Mouse (Mus musculus): Measurements from ENCODE around the gene Hmga1b. TPM values are rescaled to one million over a fixed set of nuclear protein-coding genes. Genes with fewer than 3 reads are reported as not detected.
A peak's percentile ranks its signal among the peaks of the same experiment; 100 is the strongest.
"Not testable (repeated sequence)": the region's sequence is repeated elsewhere in the genome, so short reads cannot be mapped to it uniquely, and the experiment has no call there.

The Hmga1b gene
- total and polyA plus RNA-seq, 2 experiments from 2014 or later, result 0.76 to 1.2 TPM

DNA sequence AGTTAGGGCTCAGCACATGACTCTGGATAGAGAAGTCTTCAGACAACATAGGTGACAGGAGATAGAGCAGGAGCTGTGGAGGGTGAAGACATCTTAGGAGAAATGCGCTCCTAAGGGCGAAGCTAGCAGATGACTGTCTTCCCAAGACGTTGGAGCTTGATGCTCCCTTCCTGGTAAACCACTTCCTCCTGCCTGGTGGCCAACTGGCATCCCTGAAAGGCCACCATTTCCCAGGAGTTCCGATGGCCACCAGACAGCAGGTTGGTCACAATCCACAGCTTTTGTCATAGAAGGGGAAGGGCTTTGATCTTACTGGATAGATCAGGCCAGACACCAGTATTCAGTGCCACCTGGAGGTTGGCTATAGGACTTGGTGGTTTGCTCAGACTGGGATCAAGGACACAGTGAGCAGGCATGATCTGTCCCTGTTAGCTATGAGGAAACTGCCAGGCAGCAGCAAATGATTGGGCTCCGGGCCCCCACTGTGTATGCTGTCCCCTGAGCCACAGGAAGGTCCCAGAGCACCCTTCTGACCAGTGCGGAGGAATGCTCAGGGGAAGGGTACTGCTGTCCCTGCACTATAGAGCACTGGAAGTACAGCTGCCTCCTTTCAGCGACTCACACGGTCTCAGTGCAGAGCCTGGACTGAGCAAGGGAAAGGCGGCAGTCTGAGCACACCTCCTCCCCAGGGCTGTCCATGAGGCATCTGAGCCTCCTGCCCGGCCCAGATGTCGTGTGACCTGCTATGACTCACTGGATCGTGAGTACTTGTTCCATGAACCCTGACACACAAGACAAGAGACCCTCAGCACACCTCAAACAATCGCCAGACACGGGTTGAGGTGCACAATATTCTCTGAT, 553 bp upstream of the Hmga1b start:
- Histone ChIP-seq H3K27ac (ENCODE audit: low read depth) (no peak overlapping the region), H3K36me3 (replicated peaks; ENCODE audit: control insufficient read depth, insufficient read depth, low read length) (no peaks in the 10 kb centered on the region), H3K9ac (replicated peaks; ENCODE audit: low read depth, low read length) (no peak overlapping the region), H3K27me3 (ENCODE audit: control insufficient read depth, insufficient read depth, low read length) (peaks cover 4% of the 10 kb centered on the region; the same call in 1 of the 2 replicates), H3K9me3 (replicated peaks; ENCODE audit: control insufficient read depth, low read length) (peaks cover 13% of the 10 kb centered on the region; the same call in 1 of the 2 replicates), H3K4me1 (ENCODE audit: control insufficient read depth, insufficient read depth) (peaks cover 6% of the 10 kb centered on the region), H3K4me2 (ENCODE audit: low read depth, low read length) (peak overlapping the region; percentile 21; the same call in 1 of the 2 replicates), H3K4me3 (ENCODE audit: low read depth, low read length) (no peak overlapping the region)
- TF ChIP-seq EP300 (IDR thresholded peaks at IDR 0.05; ENCODE audit: low read depth), result no peak
- TF ChIP-seq CTCF (IDR thresholded peaks at IDR 0.05; ENCODE audit: low read depth), result no peak
- WGBS, result 51% methylated on average over 14 of the region's 14 CpGs
- peak; percentile 24 for DNase-seq (ENCODE audit: low spot score)
- 0 out of 2 replicates have a peak, but pooled peaks have one; percentile 34 for ATAC-seq (ENCODE audit: insufficient read depth, low read depth)

DNA sequence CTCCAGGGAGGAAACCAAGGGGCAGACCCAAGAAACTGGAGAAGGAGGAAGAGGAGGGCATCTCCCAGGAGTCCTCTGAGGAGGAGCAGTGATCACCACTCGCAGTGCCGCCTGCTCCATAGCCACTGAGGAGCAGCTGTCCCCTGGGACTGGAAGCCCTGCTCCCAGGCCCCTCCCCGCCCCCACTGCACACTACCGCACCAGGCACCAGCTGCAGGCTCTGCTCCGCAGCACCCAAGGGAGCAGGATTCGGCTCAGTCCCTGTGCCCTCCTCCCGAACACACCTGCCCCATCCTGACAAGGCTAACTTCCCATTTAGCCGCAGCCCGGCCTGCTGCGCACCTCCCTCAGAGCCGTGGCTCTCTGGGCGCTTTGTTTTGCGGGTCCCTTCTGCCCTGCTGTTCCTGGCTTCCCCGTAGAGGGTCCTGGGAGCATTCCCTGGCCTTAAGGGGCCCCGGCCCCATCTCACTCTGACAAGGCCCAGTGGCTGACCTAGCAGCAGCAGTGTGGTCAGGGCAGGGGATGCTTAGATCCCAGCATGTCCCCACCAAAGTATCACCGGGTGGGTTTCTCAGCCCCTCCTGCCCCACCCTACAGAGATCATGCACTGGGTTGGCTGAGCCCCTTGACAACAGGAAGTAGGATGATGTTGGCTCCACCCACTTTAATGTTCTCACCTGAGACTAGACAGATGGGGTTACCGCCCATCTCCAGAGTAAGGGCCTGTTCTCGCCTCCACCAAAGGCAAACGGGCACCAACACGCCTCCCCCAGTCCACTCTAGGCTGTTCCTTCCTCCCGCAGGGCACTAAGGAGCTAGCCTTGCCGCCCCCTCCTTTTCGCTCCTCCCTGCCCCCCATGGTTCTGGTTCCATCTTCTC, 766 bp downstream of the Hmga1b start:
- not testable (repeated sequence) for H3K4me3 ChIP-seq (ENCODE audit: low read depth, low read length); H3K36me3 ChIP-seq (replicated peaks; ENCODE audit: control insufficient read depth, insufficient read depth, low read length); DNase-seq (ENCODE audit: low spot score); H3K9ac ChIP-seq (replicated peaks; ENCODE audit: low read depth, low read length); H3K4me1 ChIP-seq (ENCODE audit: control insufficient read depth, insufficient read depth); H3K9me3 ChIP-seq (replicated peaks; ENCODE audit: control insufficient read depth, low read length); H3K27me3 ChIP-seq (ENCODE audit: control insufficient read depth, insufficient read depth, low read length); H3K27ac ChIP-seq (ENCODE audit: low read depth)
- H3K4me2 ChIP-seq (ENCODE audit: low read depth, low read length), result peak overlapping the region; percentile 21; the same call in 1 of the 2 replicates
- 7% methylated on average over 8 of the region's 23 CpGs for WGBS
- peak; percentile 33; the same call in 1 of the 2 replicates for ATAC-seq (ENCODE audit: insufficient read depth, low read depth)

DNA sequence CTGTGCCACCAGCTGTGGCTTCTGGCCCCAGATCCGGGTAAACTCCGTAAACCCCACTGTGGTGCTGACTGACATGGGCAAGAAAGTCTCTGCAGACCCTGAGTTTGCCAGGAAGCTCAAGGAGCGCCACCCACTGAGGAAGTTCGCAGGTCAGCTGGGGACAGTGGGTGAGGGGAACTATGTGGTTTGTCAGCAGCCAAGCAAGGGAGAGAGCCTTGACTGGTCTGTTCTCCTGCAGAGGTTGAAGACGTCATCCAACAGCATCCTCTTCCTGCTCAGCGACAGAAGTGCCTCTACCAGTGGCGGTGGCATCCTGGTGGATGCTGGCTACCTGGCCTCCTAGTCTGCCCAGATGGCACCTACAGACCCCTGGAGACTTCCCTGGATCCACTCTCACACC, 4.4 kb downstream of the Hmga1b start:
- H3K4me3 ChIP-seq (ENCODE audit: low read depth, low read length); DNase-seq (ENCODE audit: low spot score); H3K4me2 ChIP-seq (ENCODE audit: low read depth, low read length); H3K27ac ChIP-seq (ENCODE audit: low read depth); ATAC-seq (ENCODE audit: insufficient read depth, low read depth); H3K4me1 ChIP-seq (ENCODE audit: control insufficient read depth, insufficient read depth); H3K9me3 ChIP-seq (replicated peaks; ENCODE audit: control insufficient read depth, low read length); H3K36me3 ChIP-seq (replicated peaks; ENCODE audit: control insufficient read depth, insufficient read depth, low read length); H3K9ac ChIP-seq (replicated peaks; ENCODE audit: low read depth, low read length); H3K27me3 ChIP-seq (ENCODE audit: control insufficient read depth, insufficient read depth, low read length): not testable (repeated sequence)
- 53% methylated on average over 3 of the region's 7 CpGs for WGBS

DNA sequence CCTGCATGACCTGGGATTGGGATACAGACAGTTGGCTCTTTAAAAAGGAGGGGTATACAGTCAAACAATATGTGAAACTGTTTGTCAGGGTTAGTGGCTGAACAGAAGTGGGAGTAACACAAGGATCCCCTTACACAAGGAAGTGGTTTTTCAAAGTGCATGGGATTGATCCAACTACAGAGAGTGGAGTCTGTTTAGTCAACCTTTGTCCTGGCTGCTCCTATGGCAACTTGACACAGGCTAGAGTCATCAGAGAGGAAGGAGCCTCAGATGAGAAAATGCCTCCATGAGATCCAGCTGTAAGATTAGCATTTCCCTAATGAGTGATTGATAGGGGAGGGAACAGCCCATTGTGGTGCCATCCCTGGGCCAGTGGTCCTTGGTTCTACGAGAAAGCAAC, 5.6 kb downstream of the Hmga1b start:
- H3K36me3 ChIP-seq (replicated peaks; ENCODE audit: control insufficient read depth, insufficient read depth, low read length), result no peaks in the 10 kb centered on the region
- H3K4me1 ChIP-seq (ENCODE audit: control insufficient read depth, insufficient read depth), result no peaks in the 10 kb centered on the region
- no peak for DNase-seq (ENCODE audit: low spot score)
- ATAC-seq (ENCODE audit: insufficient read depth, low read depth), result no peak
- no peak overlapping the region for H3K27ac ChIP-seq (ENCODE audit: low read depth)
- H3K9ac ChIP-seq (replicated peaks; ENCODE audit: low read depth, low read length), result no peak overlapping the region
- H3K27me3 ChIP-seq (ENCODE audit: control insufficient read depth, insufficient read depth, low read length), result peaks cover 4% of the 10 kb centered on the region; the same call in 1 of the 2 replicates
- no peak overlapping the region for H3K4me3 ChIP-seq (ENCODE audit: low read depth, low read length)
- 74% methylated on average over 1 of the region's 1 CpGs for WGBS
- H3K9me3 ChIP-seq (replicated peaks; ENCODE audit: control insufficient read depth, low read length), result no peaks in the 10 kb centered on the region
- H3K4me2 ChIP-seq (ENCODE audit: low read depth, low read length), result no peak overlapping the region
- no peak for TF ChIP-seq EP300 (IDR thresholded peaks at IDR 0.05; ENCODE audit: low read depth)
- no peak for TF ChIP-seq CTCF (IDR thresholded peaks at IDR 0.05; ENCODE audit: low read depth)

DNA sequence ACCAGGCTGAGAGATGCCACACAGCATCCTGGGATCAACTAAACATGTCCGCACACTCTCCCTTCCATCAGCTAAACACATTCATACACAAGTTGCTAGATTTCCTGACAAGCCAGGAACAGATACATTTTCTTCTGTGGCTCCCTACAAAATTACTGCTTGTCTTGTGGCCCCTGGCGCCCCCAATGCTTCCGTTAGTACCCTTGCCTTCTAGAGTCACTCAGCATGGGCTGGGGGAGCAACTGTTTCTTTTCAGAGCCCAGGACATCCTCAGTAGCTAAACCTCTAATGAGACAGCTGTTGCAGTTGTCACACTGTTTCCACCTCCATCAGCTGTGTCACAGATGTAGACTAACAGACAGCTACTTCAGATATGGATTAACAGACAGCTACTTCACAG, 10.2 kb downstream of the Hmga1b start:
- Histone ChIP-seq H3K27me3 (ENCODE audit: control insufficient read depth, insufficient read depth, low read length) (no peaks in the 10 kb centered on the region), H3K36me3 (replicated peaks; ENCODE audit: control insufficient read depth, insufficient read depth, low read length) (no peaks in the 10 kb centered on the region), H3K9me3 (replicated peaks; ENCODE audit: control insufficient read depth, low read length) (no peaks in the 10 kb centered on the region), H3K27ac (ENCODE audit: low read depth) (no peak overlapping the region), H3K4me2 (ENCODE audit: low read depth, low read length) (no peak overlapping the region), H3K4me1 (ENCODE audit: control insufficient read depth, insufficient read depth) (no peaks in the 10 kb centered on the region), H3K4me3 (ENCODE audit: low read depth, low read length) (no peak overlapping the region), H3K9ac (replicated peaks; ENCODE audit: low read depth, low read length) (no peak overlapping the region)
- no peak for DNase-seq (ENCODE audit: low spot score)
- TF ChIP-seq EP300 (IDR thresholded peaks at IDR 0.05; ENCODE audit: low read depth), result no peak
- TF ChIP-seq CTCF (IDR thresholded peaks at IDR 0.05; ENCODE audit: low read depth), result no peak
- ATAC-seq (ENCODE audit: insufficient read depth, low read depth), result no peak
- WGBS, result 57% methylated on average over 3 of the region's 3 CpGs

Data from heart, postnatal 0 days (tissue).